Mouse (Mus musculus) heart, postnatal 0 days (tissue): ENCODE measurements around the gene Fam186a. TPM values are rescaled to one million over a fixed set of nuclear protein-coding genes. Genes with fewer than 3 reads are reported as not detected.
"Not testable (repeated sequence)": the region's sequence is repeated elsewhere in the genome, so short reads cannot be mapped to it uniquely, and the experiment has no call there.

Source experiments
- ATAC-seq: fragments of 200-750 bp; cut with Nextera tagmentation; 2 replicates; pipeline ENCODE4 v1.8.0; 2017; ENCODE audit warnings: low read depth, moderate number of reproducible peaks, moderate library complexity; ENCODE audit not compliant: insufficient read depth
- DNase-seq: peaks from one replicate; pipeline ENCODE4 v3.0.0-alpha.2; 2016; ENCODE audit warnings: low spot score
- H3K27ac ChIP-seq: fragments of 300-500 bp; sonication (generic); 2 replicates; pipeline ENCODE4 v1.5.1; 2014; ENCODE audit warnings: low read depth, mild to moderate bottlenecking
- H3K27me3 ChIP-seq: fragments of 300-500 bp; sonication (generic); 2 replicates; pipeline ENCODE4 v1.6.1; 2014; ENCODE audit warnings: low read length, mixed read lengths; ENCODE audit not compliant: control insufficient read depth, insufficient read depth
- H3K36me3 ChIP-seq: fragments of 300-500 bp; sonication (generic); replicated peaks from 2 replicates; pipeline ENCODE4 v1.6.1; 2014; ENCODE audit warnings: low read length, mixed read lengths; ENCODE audit not compliant: control insufficient read depth, insufficient read depth
- H3K4me1 ChIP-seq: fragments of 300-500 bp; sonication (generic); 2 replicates; pipeline ENCODE4 v1.6.1; 2014; ENCODE audit warnings: antibody characterized with exemption; ENCODE audit not compliant: control insufficient read depth, insufficient read depth
- H3K4me2 ChIP-seq: fragments of 300-500 bp; sonication (generic); 2 replicates; pipeline ENCODE4 v1.6.1; 2014; ENCODE audit warnings: low read depth, mild to moderate bottlenecking, low read length, moderate library complexity
- H3K4me3 ChIP-seq: fragments of 300-500 bp; sonication (generic); 2 replicates; pipeline ENCODE4 v1.5.1; 2014; ENCODE audit warnings: low read depth, low read length
- H3K9ac ChIP-seq: fragments of 300-500 bp; sonication (generic); replicated peaks from 2 replicates; pipeline ENCODE4 v1.6.1; 2014; ENCODE audit warnings: low read depth, low read length, mixed read lengths
- H3K9me3 ChIP-seq: fragments of 300-500 bp; sonication (generic); replicated peaks from 2 replicates; pipeline ENCODE4 v1.6.1; 2016; ENCODE audit warnings: low read length; ENCODE audit not compliant: control insufficient read depth
- CTCF ChIP-seq: IDR thresholded peaks from 2 replicates; pipeline ENCODE4 v1.5.1; 2016; ENCODE audit warnings: antibody characterized with exemption, control low read depth, low read depth
- EP300 ChIP-seq: IDR thresholded peaks from 2 replicates; pipeline ENCODE4 v1.6.1; 2016; ENCODE audit warnings: antibody characterized with exemption, low read depth
- WGBS: fragments of 180-500 bp; shearing (Covaris S2); extraction: QIAGEN DNeasy Blood & Tissue Kit; methylation state at CpG from one replicate; pipeline ENCODE4 v1.1.7; 2014; 5-methylcytosine and 5-hydroxymethylcytosine counted together
- polyA plus RNA-seq: library from polyadenylated mRNA; unstranded; fragments of >200 nt; fragmentation: Nextera tagmentation; extraction: Ambion mirVana; gene quantifications from 2 replicates; pipeline ENCODE4 v1.2.1, GENCODE M21; 2015
- total RNA-seq: library from RNA; depleted of rRNA; stranded (reverse); fragments of >200 nt; gene quantifications from 2 replicates; pipeline ENCODE4 v1.2.3, GENCODE M21; 2014; ENCODE audit warnings: low replicate concordance

Gene Fam186a
- total and polyA plus RNA-seq, 2 experiments from 2014 or later, result 0.01 TPM; not detected in 1

DNA sequence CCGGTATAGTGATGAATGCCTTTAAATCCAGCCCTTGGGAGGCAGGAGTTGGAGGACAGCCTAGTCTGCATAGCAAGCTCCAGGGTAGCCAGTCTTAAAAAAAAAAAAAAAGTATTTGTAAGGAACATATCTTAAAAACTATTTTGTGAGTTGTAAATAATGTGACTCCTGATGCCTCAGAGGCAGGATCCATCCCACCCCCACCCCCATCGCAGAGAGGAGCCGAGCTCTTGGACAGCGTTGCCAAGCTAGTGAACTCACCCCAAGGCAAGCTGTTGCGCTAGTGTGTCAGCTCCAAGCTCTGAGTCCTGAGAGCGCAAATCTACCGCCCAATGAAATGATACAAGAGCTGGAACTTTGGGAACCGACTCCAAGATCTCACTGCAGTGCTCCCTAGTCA, 35.6 kb downstream of the Fam186a start:
- no peak overlapping the region for H3K4me2 ChIP-seq
- H3K4me3 ChIP-seq, result no peak overlapping the region
- no peaks in the 10 kb centered on the region for H3K4me1 ChIP-seq
- H3K9ac ChIP-seq, result no peak overlapping the region
- ATAC-seq (no peak), DNase-seq (no peak)
- no peaks in the 10 kb centered on the region for H3K36me3 ChIP-seq
- no peak overlapping the region for H3K27ac ChIP-seq
- 68% methylated on average over 8 of the region's 8 CpGs for WGBS
- TF ChIP-seq EP300 (no peak), CTCF (no peak)
- H3K27me3 ChIP-seq, result no peaks in the 10 kb centered on the region
- H3K9me3 ChIP-seq, result no peaks in the 10 kb centered on the region

DNA sequence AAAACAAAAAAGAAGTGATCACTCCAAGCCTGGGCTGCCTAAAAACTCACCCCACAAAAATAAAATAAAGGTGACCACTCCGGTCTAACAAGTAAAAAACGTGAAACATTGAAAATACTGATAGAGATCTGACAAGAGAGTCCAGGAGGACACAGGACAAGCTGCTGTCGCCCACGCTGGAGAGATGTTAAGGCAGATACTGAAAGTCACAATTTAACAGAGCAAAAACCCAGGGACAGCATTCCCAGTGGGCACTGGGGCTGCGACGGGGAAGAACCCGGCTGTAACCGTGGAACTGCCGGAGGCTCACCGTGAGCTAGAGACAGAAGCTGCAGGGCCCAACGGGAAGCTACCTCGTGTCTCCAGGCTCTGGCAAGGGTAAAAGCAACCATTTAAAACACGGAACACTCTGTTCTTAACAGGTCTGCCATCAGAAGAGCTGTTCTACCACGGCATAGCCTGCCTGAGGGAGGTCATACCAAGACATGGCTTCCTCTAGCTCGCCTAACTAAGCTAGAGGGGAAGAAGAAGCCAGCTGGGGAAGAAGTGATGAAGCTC, 47.2 kb downstream of the Fam186a start:
- no peak for DNase-seq
- Histone ChIP-seq H3K4me1 (no peaks in the 10 kb centered on the region), H3K27me3 (no peaks in the 10 kb centered on the region), H3K36me3 (no peaks in the 10 kb centered on the region), H3K9ac (no peak overlapping the region), H3K4me3 (no peak overlapping the region), H3K9me3 (no peaks in the 10 kb centered on the region), H3K27ac (no peak overlapping the region), H3K4me2 (no peak overlapping the region)
- WGBS, result 78% methylated on average over 15 of the region's 15 CpGs
- no peak for TF ChIP-seq CTCF
- no peak for TF ChIP-seq EP300
- ATAC-seq, result no peak

DNA sequence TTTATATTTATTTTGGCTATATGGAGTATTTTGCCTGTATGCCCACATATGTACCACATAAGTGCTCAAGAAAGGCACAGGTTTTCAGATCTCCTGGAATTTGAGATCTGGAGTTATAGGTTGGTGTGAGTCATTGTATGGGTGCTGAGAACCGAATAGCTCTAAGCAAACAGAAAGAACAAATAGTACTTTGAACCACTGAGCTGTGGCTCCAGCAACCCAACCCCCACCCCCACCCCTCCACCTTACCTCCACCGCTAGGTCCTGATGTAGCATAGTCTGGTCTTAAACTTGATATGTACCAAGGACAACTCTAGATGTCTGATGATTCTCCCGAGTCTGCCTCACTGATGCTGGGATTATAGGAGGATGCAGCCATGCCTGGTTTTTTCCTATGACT, 49.6 kb downstream of the Fam186a start:
- Histone ChIP-seq H3K9me3 (no peaks in the 10 kb centered on the region), H3K4me2 (no peak overlapping the region), H3K4me1 (no peaks in the 10 kb centered on the region), H3K36me3 (no peaks in the 10 kb centered on the region), H3K27ac (no peak overlapping the region), H3K27me3 (no peaks in the 10 kb centered on the region), H3K9ac (no peak overlapping the region), H3K4me3 (no peak overlapping the region)
- no peak for DNase-seq
- TF ChIP-seq CTCF (no peak), EP300 (no peak)
- ATAC-seq, result no peak
- WGBS, result 81% methylated on average over 3 of the region's 3 CpGs

DNA sequence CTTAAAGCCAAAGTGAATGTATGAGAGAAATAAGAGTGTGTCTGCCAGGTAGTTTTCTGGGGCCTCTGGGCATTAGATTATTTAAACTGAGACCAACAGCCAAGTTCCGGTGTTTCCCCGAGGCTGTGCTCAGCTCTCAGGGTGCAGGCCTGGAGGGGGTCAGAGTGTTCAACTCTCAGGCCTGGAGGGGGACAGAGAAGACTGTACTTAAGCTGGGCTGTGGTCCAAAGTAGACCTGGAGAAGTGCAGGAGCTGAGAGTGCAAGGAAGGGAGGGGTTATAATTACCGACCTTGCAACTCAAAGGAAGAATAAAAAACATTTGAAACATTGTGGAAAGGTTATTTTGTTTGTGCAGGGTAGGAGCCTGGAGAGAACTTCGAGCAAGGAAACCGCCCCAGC, 52.2 kb downstream of the Fam186a start:
- Histone ChIP-seq H3K9ac (no peak overlapping the region), H3K27me3 (no peaks in the 10 kb centered on the region), H3K36me3 (no peaks in the 10 kb centered on the region), H3K27ac (no peak overlapping the region), H3K4me2 (no peak overlapping the region), H3K4me1 (no peaks in the 10 kb centered on the region), H3K9me3 (no peaks in the 10 kb centered on the region), H3K4me3 (no peak overlapping the region)
- ATAC-seq, result no peak
- TF ChIP-seq EP300 (no peak), CTCF (no peak)
- no peak for DNase-seq
- 56% methylated on average over 5 of the region's 5 CpGs for WGBS

DNA sequence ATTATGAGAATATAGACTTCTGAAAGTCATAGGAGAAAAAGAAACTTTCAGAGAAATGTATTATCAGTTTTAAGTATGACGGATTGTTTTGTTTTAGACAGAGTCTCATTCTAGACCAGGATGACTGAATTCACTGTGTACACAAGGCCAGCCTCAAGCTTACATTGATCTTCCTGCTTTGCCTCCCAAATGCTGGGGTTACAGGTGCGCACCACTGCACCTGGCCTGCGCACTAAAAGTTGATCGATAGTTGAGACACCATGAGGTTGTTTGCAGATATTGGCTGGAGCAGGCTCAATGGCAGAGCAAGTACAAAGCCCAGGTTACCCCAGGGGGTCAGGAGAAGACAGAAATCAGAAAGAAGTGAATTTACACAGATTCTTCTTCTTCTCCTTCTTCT, 55.1 kb downstream of the Fam186a start:
- Histone ChIP-seq H3K9ac (no peak overlapping the region), H3K27me3 (no peaks in the 10 kb centered on the region), H3K4me1 (no peaks in the 10 kb centered on the region), H3K27ac (no peak overlapping the region), H3K9me3 (no peaks in the 10 kb centered on the region), H3K4me3 (no peak overlapping the region), H3K4me2 (no peak overlapping the region), H3K36me3 (no peaks in the 10 kb centered on the region)
- 91% methylated on average over 4 of the region's 4 CpGs for WGBS
- TF ChIP-seq CTCF (no peak), EP300 (no peak)
- DNase-seq, result no peak
- no peak for ATAC-seq

DNA sequence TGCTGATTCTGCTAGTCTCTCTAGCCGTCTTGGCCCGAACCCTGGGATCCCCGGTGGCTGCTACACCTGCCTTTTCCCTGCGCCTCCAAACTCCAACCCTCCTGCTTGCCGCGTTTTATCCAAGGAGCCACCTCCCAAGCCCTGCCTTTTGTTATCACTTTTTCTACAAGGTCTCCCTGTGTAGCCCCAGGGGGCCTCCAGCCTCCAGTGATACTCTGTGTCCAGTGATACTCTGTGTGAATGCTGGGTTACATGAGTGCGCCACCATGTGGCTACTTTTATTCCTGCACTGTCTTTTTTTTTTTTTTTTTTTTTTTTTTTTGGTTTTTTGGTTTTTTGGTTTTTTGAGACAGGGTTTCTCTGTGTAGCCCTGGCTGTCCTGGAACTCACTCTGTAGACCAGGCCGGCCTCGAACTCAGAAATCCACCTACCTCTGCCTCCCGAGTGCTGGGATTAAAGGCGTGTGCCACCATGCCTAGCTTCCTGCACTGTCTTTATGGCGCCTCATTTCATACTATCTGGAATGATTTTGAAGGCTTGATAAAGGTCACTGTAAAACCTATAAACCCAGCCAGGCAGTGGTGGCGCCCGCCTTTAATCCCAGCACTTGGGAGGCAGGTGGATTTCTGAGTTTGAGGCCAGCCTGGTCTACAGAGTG, 57.4 kb downstream of the Fam186a start:
- 40% methylated on average over 14 of the region's 14 CpGs for WGBS
- H3K36me3 ChIP-seq, DNase-seq, H3K9ac ChIP-seq, H3K4me2 ChIP-seq, H3K9me3 ChIP-seq, H3K4me1 ChIP-seq, H3K27me3 ChIP-seq, H3K27ac ChIP-seq, H3K4me3 ChIP-seq, ATAC-seq: not testable (repeated sequence)
- TF ChIP-seq CTCF, result peak; percentile 62
